Mouse (Mus musculus) CH12F3 (cell line): Measurements from ENCODE around the gene Tdrd9.
"Not testable (repeated sequence)": the region's sequence is repeated elsewhere in the genome, so short reads cannot be mapped to it uniquely, and the experiment has no call there.

Experiments
- in situ Hi-C: fragments of 300-500 bp; cut with MboI; formaldehyde crosslinking; loops from 2 replicates; pipeline ENCODE4 v1.14.3; 2020; ENCODE audit warnings: low sequenced_read_pairs

Gene Tdrd9

GRCm38 (mm10) chr12:111971231-111971686 lies at the start of gene Tdrd9:
Tdrd9 (plus strand) TSS chr12:111971559.
- in situ Hi-C loops: no loop called here

- in situ Hi-C loops: no loop called here
Observed at GRCm38 (mm10) chr12:111923117-111923516, 48.2 kb upstream of the Tdrd9 start.

GRCm38 (mm10) chr12:111927338-111927737 lies 44.0 kb upstream of the Tdrd9 start:
- in situ Hi-C loops: no loop called here

GRCm38 (mm10) chr12:111928411-111928966 lies 42.9 kb upstream of the Tdrd9 start:
- in situ Hi-C loops: no loop called here

GRCm38 (mm10) chr12:111931411-111932025 lies 39.8 kb upstream of the Tdrd9 start:
- in situ Hi-C loops: no loop called here

GRCm38 (mm10) chr12:111932513-111932912 lies 38.8 kb upstream of the Tdrd9 start:
- in situ Hi-C loops: no loop called here

GRCm38 (mm10) chr12:111933032-111933704 lies 38.2 kb upstream of the Tdrd9 start:
- in situ Hi-C loops: no loop called here

GRCm38 (mm10) chr12:111933971-111934370 lies 37.4 kb upstream of the Tdrd9 start:
- in situ Hi-C loops: no loop called here

- in situ Hi-C loops: no loop called here
Observed at GRCm38 (mm10) chr12:111936706-111937550, 34.4 kb upstream of the Tdrd9 start.

GRCm38 (mm10) chr12:111938623-111939177 lies 32.7 kb upstream of the Tdrd9 start:
- in situ Hi-C loops: no loop called here

- in situ Hi-C loops: no loop called here
Observed at GRCm38 (mm10) chr12:111943421-111944064, 27.8 kb upstream of the Tdrd9 start.

GRCm38 (mm10) chr12:111944065-111944987 lies 27.0 kb upstream of the Tdrd9 start:
- in situ Hi-C loops: not testable (repeated sequence)

GRCm38 (mm10) chr12:111945115-111945514 lies 26.2 kb upstream of the Tdrd9 start:
- in situ Hi-C loops: no loop called here

GRCm38 (mm10) chr12:111945765-111946655 lies 25.3 kb upstream of the Tdrd9 start:
- in situ Hi-C loops: not testable (repeated sequence)

GRCm38 (mm10) chr12:111946716-111947115 lies 24.6 kb upstream of the Tdrd9 start:
- in situ Hi-C loops: no loop called here

GRCm38 (mm10) chr12:111950486-111950885 lies 20.9 kb upstream of the Tdrd9 start:
- in situ Hi-C loops: loop anchor here (5.0 to 10.0 kb wide), 2 partner anchors 73 to 226 kb away; no protein-coding TSS in a partner anchor

GRCm38 (mm10) chr12:111951701-111952100 lies 19.7 kb upstream of the Tdrd9 start:
- in situ Hi-C loops: loop anchor here (5.0 to 10.0 kb wide), 2 partner anchors 74 to 227 kb away; no protein-coding TSS in a partner anchor

- in situ Hi-C loops: loop anchor here (10.0 kb wide), 1 partner anchor 231 kb away; no protein-coding TSS in a partner anchor
Observed at GRCm38 (mm10) chr12:111956173-111956572, 15.2 kb upstream of the Tdrd9 start.
